Mouse (Mus musculus) lung, postnatal 36 days (tissue): Measurements from ENCODE around the gene Gja5.
"Not testable (repeated sequence)": the region's sequence is repeated elsewhere in the genome, so short reads cannot be mapped to it uniquely, and the experiment has no call there.

Source experiments
- DNase-seq: peaks from one replicate; pipeline ENCODE4 v3.0.0; 2022; ENCODE audit warnings: mixed read lengths

Gja5 gene

DNA sequence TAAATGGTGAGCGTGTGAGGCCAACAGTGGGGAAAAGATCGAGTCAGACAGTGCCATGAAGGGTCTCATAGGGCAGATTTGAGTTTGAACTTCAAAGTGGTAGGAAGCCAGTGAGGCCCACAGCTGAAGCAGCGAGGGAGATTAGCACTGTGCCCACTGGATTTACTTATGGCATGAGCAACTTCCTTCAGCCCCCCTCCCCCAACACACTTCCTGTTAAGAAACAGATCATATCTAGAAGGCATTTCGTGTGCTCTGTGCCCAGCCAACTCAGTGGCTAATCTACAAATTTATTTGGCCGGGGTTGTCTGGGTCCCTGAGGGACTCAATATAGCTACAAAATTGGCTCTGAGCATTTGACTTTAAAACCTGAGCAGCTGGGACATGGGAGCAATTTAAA lies 139.7 kb downstream of the Gja5 start:
- DNase-seq: peak; percentile 69

GRCm38 (mm10) chr3:97047757-97048156 lies 143.3 kb downstream of the Gja5 start:
- DNase-seq: no peak

GRCm38 (mm10) chr3:97048360-97048759 lies 143.9 kb downstream of the Gja5 start:
- no peak for DNase-seq

DNA sequence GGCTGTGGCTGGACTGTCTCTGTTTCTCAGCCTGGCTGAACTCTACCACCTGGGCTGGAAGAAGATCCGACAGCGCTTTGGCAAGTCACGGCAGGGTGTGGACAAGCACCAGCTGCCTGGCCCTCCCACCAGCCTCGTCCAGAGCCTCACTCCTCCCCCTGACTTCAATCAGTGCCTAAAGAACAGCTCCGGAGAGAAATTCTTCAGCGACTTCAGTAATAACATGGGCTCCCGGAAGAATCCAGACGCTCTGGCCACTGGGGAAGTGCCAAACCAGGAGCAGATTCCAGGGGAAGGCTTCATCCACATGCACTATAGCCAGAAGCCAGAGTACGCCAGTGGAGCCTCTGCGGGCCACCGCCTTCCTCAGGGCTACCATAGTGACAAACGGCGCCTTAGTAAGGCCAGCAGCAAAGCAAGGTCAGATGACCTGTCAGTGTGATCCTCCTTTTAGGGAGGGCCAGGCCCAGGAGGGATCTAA lies 146.8 kb downstream of the Gja5 start:
- DNase-seq: peak; percentile 51

DNA sequence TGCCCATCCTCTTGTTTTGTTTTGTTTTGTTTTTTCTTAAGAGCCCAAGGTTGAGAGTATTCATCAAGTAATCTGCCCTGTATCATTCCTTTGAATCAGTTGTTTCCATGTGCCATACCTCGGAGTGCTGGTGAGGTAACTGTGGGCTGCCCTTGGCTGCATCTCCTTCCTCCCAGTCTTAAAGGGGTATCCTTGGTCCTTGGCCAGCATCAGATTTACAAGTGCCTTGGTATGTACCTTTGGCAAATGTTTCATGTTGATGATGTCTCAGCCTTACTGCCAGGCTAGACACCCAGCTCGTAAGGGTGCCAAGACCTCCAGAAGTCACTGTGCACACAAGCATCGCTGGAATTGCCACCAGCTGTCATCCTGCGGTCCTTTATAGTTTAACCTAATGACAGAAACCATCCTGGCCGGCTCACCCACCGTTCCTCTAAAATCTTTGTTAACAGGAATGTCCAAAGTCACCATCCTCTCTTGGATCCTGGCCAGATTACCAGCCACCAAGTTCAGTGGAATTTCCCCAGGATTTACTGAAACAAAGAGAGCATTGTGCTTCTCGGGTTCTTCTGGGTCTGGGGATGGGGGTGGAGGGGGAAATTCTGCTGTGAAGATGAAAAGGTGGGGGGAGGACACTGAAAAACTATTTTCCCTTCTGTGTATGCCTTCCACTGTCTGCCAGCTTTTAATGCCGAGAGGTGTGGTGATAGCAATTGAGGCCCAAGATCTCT lies 147.7 kb downstream of the Gja5 start:
- no peak for DNase-seq

GRCm38 (mm10) chr3:97058704-97059103 lies 154.2 kb downstream of the Gja5 start:
- DNase-seq: no peak

DNA sequence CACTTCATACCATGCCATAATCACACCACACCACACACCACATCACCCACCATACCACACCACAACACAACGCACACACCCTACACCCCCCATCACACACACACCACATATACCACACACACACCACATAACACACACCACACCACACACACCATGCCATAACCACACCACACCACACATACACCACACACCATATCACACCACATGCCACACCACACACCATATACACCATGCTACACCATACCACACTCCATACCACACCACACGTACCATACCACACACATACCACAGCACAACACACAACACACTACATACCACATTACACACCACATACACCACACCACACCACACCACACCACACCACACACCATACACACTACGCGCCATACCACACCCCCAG lies 155.6 kb downstream of the Gja5 start:
- DNase-seq: no peak

- no peak for DNase-seq
Measured at GRCm38 (mm10) chr3:97062814-97063213, 158.3 kb downstream of the Gja5 start.

GRCm38 (mm10) chr3:97064046-97064445 lies 159.6 kb downstream of the Gja5 start:
- no peak for DNase-seq

DNA sequence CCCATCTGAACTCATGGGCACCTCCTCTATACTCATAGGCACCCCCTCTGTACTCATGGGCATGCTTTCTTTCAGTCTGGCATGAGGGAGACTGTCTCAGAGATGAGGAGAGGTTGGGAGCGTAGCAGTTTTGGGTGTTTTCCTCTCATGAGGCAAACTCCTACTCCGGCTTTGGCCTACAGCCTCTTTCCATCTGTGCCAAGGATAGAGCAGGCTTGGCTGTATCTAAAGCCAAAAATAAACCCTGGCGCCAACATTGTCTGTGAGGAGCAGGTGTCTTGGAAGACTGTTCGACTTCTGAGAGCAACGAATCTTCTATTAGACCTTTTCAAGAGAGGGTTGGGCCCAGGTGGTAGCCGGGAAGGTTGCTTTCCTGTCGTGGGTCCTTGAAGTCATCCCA lies 165.1 kb downstream of the Gja5 start:
- DNase-seq: not testable (repeated sequence)

DNA sequence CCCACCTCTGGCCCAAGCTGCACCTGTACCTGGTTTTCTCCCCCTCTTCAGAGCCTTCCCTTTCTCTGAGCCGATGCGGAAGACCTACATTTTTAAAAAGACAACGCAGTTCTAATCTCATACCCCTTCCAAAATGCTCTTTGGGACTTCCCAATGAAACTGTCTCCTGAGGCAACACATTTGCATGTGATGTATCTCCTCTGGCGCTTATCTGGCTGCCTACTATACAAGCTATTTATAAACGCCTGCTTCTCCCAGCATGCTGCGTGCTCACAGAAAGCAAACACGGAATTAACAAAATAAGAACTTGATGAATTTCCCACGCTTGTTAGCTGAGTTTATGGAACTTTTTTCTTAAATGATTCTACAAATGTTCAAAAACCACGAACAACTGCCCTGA lies 167.4 kb downstream of the Gja5 start:
- not testable (repeated sequence) for DNase-seq

GRCm38 (mm10) chr3:97072361-97072760 lies 167.9 kb downstream of the Gja5 start:
- not testable (repeated sequence) for DNase-seq

GRCm38 (mm10) chr3:97075744-97076350 lies 171.4 kb downstream of the Gja5 start:
- not testable (repeated sequence) for DNase-seq

DNA sequence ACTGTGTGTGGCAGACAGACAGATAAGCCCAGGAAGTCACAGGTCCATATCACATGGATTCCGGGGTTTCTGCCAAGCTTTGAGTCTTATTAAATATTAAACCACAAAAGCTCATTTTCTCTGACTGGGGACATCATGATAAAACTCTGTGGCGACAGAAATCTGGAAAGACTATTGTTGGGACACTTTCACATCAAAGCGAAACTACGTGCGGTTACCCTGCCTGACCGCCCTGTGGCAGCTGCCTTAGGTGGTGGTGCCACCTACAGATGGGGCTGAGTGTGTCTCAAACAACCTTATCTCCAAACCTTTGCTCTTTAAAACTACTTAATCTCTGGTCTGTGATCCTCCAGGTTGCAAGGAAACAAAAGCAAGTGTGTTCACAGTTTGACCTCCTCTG lies 171.9 kb downstream of the Gja5 start:
- peak; percentile 76 for DNase-seq

DNA sequence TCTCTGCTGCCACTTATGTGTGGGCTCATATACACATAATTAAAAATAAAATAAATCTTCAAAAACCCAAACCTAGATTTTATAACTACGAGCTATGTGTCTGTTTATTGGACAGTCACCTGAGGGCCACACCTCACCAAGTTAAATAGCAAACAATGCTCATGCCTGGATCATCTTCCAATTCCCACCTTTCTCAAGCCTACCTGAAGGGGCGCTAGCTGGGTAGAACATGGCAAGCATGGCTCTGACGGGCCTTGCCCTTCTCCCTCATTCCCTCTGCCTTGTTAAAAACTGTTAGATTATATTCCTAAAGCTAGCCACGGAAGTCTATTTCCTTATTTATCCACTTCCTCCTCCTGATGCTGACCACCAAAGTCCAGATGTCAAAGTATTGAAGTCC lies 173.9 kb downstream of the Gja5 start:
- no peak for DNase-seq

DNA sequence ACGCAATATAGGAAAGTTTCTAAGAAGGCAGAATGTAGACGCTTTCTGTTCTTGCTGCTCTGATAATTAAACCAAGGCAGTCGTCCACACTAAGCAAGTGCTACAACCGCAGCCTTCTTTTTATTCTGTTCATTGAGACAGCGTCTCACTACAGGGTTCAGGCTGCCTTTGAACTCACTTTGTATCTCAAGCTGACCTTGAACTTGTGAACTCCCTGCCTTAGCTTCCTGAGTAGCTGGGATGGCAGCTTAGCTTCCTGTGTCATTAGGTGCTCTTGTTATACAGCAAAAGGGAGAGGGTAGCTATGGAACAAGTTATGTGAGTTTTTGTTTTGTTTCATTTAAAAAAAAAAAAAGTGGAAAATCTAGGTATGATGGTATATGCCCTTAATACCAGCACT lies 177.7 kb downstream of the Gja5 start:
- no peak for DNase-seq

- DNase-seq: peak; percentile 53
Measured at GRCm38 (mm10) chr3:97087326-97087725, 182.8 kb downstream of the Gja5 start.

DNA sequence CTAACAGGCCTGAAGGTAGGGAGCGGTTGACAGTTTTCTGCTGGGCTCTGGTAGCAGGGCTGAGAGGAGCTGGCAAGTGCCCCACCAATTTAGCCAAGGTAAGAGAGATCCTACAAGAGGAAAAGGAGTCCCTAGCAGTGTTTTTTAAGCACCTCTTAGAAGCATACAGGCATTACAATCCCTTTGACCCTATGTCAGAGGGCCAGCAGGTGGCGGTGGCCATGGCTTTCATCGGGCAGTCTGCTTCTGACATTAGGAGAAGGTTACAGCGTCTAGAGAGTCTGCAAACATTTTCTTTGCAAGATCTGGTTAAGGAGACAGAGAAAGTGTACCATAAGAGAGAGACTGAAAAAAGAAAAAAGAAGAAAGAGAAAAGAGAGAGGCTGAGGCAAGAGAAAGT lies 183.8 kb downstream of the Gja5 start:
- DNase-seq: not testable (repeated sequence)

DNA sequence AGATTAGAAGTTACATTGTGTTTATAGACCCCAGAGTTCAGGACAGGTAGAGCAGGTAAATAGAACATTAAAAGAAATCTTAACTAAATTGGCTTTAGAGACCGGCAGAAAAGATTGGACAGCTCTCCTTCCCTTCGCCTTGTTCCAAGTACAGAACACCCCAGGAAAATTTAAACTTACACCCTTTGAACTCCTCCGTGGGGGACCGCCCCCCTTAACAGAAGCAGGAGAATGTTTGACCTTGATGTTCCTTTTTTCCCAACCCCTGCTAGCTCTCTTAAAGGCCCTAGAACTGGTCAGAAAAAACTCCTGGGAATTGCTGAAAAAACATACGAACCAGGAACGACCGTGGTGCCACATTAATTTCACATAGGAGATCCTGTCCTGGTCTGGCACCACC lies 187.5 kb downstream of the Gja5 start:
- not testable (repeated sequence) for DNase-seq

DNA sequence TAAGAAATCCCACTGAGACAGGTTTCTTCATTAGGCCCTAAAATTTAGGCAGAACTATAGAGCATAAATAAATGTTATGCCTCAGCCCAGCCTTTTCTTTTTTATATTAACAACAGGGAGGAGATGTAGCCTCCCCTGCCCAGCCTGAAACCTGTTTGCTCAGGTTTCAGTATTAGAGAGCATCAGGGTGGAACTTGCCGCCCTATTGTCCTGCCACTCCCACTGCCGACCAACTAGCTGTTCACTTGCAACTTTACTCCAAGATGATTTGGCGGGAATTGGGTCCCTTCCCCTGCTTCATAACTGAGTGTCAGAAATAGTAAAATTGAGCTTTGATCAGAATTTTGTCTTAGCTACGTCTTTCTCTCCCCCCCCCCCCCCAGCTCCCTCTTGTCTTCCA lies 192.2 kb downstream of the Gja5 start:
- not testable (repeated sequence) for DNase-seq

DNA sequence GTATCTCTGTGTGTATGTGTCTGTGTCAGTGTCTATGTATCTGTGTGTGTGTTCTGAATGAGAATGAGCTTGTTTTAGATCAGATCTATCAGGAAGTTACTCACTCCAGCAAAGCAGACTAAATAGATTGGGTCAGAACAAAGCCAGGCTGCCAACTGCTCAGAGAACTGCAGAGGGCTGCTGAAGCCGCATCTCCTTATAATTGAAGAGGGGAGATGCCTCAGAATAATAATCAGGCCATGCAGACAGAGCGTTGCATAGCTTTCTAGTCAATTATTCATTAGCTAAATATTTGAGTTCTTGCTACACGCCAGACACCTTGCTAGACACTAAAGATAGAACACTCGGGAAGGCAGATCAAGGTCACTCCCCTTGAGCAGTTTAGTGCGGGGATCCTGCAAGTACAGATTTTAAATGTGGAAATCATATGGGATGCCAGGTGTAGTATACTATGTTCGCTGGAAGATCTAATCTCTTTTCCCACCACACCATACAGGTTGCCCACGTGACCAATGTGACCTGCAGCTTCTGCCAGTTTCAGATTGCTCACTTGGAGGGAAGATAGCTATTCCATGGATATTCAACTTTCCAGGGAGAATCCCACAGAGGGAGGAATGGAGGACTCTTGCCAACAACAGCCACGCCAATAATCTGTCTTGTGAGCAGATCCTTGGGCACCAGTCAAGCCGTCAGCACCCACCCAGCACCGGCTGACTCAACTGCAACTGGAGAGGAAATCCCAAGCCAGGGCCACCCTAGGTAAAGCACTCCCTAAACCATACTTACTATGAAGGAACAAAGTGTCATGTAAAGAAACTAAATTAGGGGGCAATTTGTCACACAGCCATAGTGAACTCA lies 196.5 kb downstream of the Gja5 start:
- DNase-seq: peak; percentile 9

- not testable (repeated sequence) for DNase-seq
Measured at GRCm38 (mm10) chr3:97103946-97104345, 199.5 kb downstream of the Gja5 start.

GRCm38 (mm10) chr3:97104696-97105430 lies 200.4 kb downstream of the Gja5 start:
- DNase-seq: no peak
